Mouse (Mus musculus) layer of hippocampus, adult 11-12 months (tissue): ENCODE measurements around the gene Atg5.

ENCODE experiments used
- DNase-seq: peaks from one replicate; pipeline ENCODE4 v3.0.0; 2022; ENCODE audit warnings: low spot score

Gene Atg5

GRCm38 (mm10) chr10:44353467-44353866, 85.3 kb downstream of the Atg5 start:
- DNase-seq = no peak

GRCm38 (mm10) chr10:44354393-44354792, 86.2 kb downstream of the Atg5 start:
- DNase-seq = no peak

GRCm38 (mm10) chr10:44355216-44355615, 87.1 kb downstream of the Atg5 start:
- no peak for DNase-seq

GRCm38 (mm10) chr10:44356625-44357024, 88.5 kb downstream of the Atg5 start:
- DNase-seq = no peak

- no peak for DNase-seq
Observed at GRCm38 (mm10) chr10:44357316-44357715, 89.2 kb downstream of the Atg5 start.

- DNase-seq = no peak
Observed at GRCm38 (mm10) chr10:44358816-44359215, 90.7 kb downstream of the Atg5 start.

- no peak for DNase-seq
Observed at GRCm38 (mm10) chr10:44360632-44361031, 92.5 kb downstream of the Atg5 start.

GRCm38 (mm10) chr10:44362435-44362834, 94.3 kb downstream of the Atg5 start:
- no peak for DNase-seq

GRCm38 (mm10) chr10:44362846-44363245, 94.7 kb downstream of the Atg5 start:
- peak; percentile 25 for DNase-seq

- no peak for DNase-seq
Observed at GRCm38 (mm10) chr10:44366186-44366585, 98.0 kb downstream of the Atg5 start.

- no peak for DNase-seq
Observed at GRCm38 (mm10) chr10:44367043-44367442, 98.9 kb downstream of the Atg5 start.

GRCm38 (mm10) chr10:44368596-44368995, 100.4 kb downstream of the Atg5 start:
- DNase-seq = no peak

GRCm38 (mm10) chr10:44370666-44371065, 102.5 kb downstream of the Atg5 start:
- DNase-seq = no peak

- DNase-seq = no peak
Observed at GRCm38 (mm10) chr10:44372210-44372609, 104.1 kb downstream of the Atg5 start.

GRCm38 (mm10) chr10:44374678-44375077, 106.5 kb downstream of the Atg5 start:
- DNase-seq = no peak

- DNase-seq = no peak
Observed at GRCm38 (mm10) chr10:44375501-44375900, 107.3 kb downstream of the Atg5 start.

- DNase-seq = peak; percentile 69
Observed at GRCm38 (mm10) chr10:44377821-44378220, 109.7 kb downstream of the Atg5 start.

- no peak for DNase-seq
Observed at GRCm38 (mm10) chr10:44378403-44378802, 110.2 kb downstream of the Atg5 start.

- DNase-seq = peak; percentile 74
Observed at GRCm38 (mm10) chr10:44380476-44381208, 112.5 kb downstream of the Atg5 start.

GRCm38 (mm10) chr10:44381397-44381796, 113.2 kb downstream of the Atg5 start:
- DNase-seq = peak; percentile 70

- DNase-seq = no peak
Observed at GRCm38 (mm10) chr10:44381948-44382347, 113.8 kb downstream of the Atg5 start.

- DNase-seq = no peak
Observed at GRCm38 (mm10) chr10:44383213-44383612, 115.1 kb downstream of the Atg5 start.

- DNase-seq = no peak
Observed at GRCm38 (mm10) chr10:44385227-44385626, 117.1 kb downstream of the Atg5 start.

- DNase-seq = no peak
Observed at GRCm38 (mm10) chr10:44388706-44389233, 120.6 kb downstream of the Atg5 start.
